Mouse (Mus musculus) naive thymus-derived CD4-positive, alpha-beta T cell, adult 2 months (primary cell): Measurements from ENCODE around the gene Tmem132b.

Experiments
- DNase-seq: peaks from one replicate; pipeline ENCODE4 v3.0.0-alpha.2; 2011; ENCODE audit warnings: low read depth

The Tmem132b gene

GRCm38 (mm10) chr5:125676025-125676623 lies 144.6 kb downstream of the Tmem132b start:
- DNase-seq = no peak

GRCm38 (mm10) chr5:125680889-125681288 lies 149.3 kb downstream of the Tmem132b start:
- no peak for DNase-seq

GRCm38 (mm10) chr5:125683491-125683890 lies 151.9 kb downstream of the Tmem132b start:
- DNase-seq = no peak

GRCm38 (mm10) chr5:125685681-125686331 lies 154.2 kb downstream of the Tmem132b start:
- DNase-seq = no peak

- no peak for DNase-seq
Observed at GRCm38 (mm10) chr5:125692538-125692937, 161.0 kb downstream of the Tmem132b start.

- no peak for DNase-seq
Observed at GRCm38 (mm10) chr5:125699395-125699794, 167.8 kb downstream of the Tmem132b start.

GRCm38 (mm10) chr5:125700234-125700633 lies 168.7 kb downstream of the Tmem132b start:
- no peak for DNase-seq

- no peak for DNase-seq
Observed at GRCm38 (mm10) chr5:125705379-125705778, 173.8 kb downstream of the Tmem132b start.

GRCm38 (mm10) chr5:125709160-125709559 lies 177.6 kb downstream of the Tmem132b start:
- DNase-seq = no peak

- no peak for DNase-seq
Observed at GRCm38 (mm10) chr5:125726815-125727214, 195.2 kb downstream of the Tmem132b start.

GRCm38 (mm10) chr5:125727436-125727835 lies 195.9 kb downstream of the Tmem132b start:
- DNase-seq = no peak

GRCm38 (mm10) chr5:125727936-125728335 lies 196.4 kb downstream of the Tmem132b start:
- no peak for DNase-seq

- no peak for DNase-seq
Observed at GRCm38 (mm10) chr5:125728521-125728920, 196.9 kb downstream of the Tmem132b start.

- DNase-seq = no peak
Observed at GRCm38 (mm10) chr5:125733806-125734205, 202.2 kb downstream of the Tmem132b start.

- DNase-seq = no peak
Observed at GRCm38 (mm10) chr5:125737105-125737504, 205.5 kb downstream of the Tmem132b start.

GRCm38 (mm10) chr5:125743503-125743902 lies 211.9 kb downstream of the Tmem132b start:
- DNase-seq = no peak

- DNase-seq = no peak
Observed at GRCm38 (mm10) chr5:125745727-125746126, 214.2 kb downstream of the Tmem132b start.

- no peak for DNase-seq
Observed at GRCm38 (mm10) chr5:125751481-125751880, 219.9 kb downstream of the Tmem132b start.

- no peak for DNase-seq
Observed at GRCm38 (mm10) chr5:125752546-125752945, 221.0 kb downstream of the Tmem132b start.

GRCm38 (mm10) chr5:125756987-125757530 lies 225.5 kb downstream of the Tmem132b start:
- no peak for DNase-seq

- no peak for DNase-seq
Observed at GRCm38 (mm10) chr5:125758506-125758905, 226.9 kb downstream of the Tmem132b start.

- no peak for DNase-seq
Observed at GRCm38 (mm10) chr5:125766941-125767340, 235.4 kb downstream of the Tmem132b start.

- DNase-seq = no peak
Observed at GRCm38 (mm10) chr5:125767950-125768349, 236.4 kb downstream of the Tmem132b start.

GRCm38 (mm10) chr5:125772238-125772637 lies 240.7 kb downstream of the Tmem132b start:
- DNase-seq = no peak
